Mouse (Mus musculus): ENCODE measurements around the gene Ppm1l.

DNA sequence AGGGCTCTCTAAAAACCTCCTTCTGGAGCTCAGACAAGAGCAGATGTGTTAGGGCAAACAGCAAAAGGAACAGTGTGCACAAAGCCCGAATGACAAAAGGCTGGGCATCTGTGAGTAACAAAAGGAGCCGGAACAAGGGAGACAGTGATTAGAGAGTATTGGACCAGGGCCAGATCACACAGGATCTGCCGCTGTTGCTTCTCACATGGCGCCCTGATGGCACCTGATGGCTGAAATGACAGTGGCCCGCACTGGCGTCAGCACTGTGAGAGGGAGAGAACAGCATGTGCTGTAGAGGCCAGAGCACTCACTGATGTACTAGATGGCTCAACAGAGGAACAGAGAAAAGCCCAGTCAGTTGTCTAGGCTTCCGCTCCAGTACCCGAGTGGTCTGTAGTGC, 226.3 kb downstream of the Ppm1l start:
- TF ChIP-seq GATA1 (IDR thresholded peaks at IDR 0.05; ENCODE audit: borderline replicate concordance, low read length) (no peak), FLI1 (IDR thresholded peaks at IDR 0.05; ENCODE audit: low read length) (no peak)

Data from megakaryocyte, embryonic 14.5 days (primary cell).